Mouse (Mus musculus) gonadal fat pad, adult 2 months (tissue): ENCODE results near the gene 1700022I11Rik. TPM values are rescaled to one million over a fixed set of nuclear protein-coding genes. Genes with fewer than 3 reads are reported as not detected.
A peak's percentile ranks its signal among the peaks of the same experiment; 100 is the strongest.

ENCODE experiments used
- DNase-seq: peaks from one replicate; pipeline ENCODE4 v3.0.0-alpha.2; 2012; ENCODE audit warnings: low read depth
- polyA plus RNA-seq: library from polyadenylated mRNA; depleted of rRNA; stranded (reverse); fragments of >200 nt; gene quantifications from 2 replicates; pipeline ENCODE4 v1.2.3, GENCODE M21; 2012

1700022I11Rik gene
- polyA plus RNA-seq, 1 experiment: not detected

GRCm38 (mm10) chr4:43001272-43001671 is 31.9 kb downstream of the 1700022I11Rik start:
- no peak for DNase-seq

GRCm38 (mm10) chr4:43002756-43003439 is 33.5 kb downstream of the 1700022I11Rik start:
- no peak for DNase-seq

DNA sequence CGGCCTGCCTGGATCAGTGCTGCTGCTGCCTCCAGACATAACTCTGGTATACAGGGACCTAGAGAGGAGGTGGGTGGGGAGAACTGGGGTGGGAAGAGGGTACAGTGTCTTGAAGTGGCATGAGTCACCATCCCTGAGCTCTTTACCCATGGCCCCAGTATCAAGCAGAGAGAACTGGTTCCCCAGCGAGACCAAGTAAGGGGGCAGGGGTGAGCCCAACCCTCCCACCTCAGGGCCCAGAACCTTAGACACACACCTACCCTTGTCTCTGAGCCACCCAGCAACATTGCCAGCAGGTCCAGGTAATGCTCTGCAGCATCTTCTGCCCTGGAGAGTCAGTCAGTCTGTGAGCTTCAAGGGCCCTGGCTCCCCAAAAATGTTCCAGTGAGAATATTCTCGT is 35.5 kb downstream of the 1700022I11Rik start:
- no peak for DNase-seq

DNA sequence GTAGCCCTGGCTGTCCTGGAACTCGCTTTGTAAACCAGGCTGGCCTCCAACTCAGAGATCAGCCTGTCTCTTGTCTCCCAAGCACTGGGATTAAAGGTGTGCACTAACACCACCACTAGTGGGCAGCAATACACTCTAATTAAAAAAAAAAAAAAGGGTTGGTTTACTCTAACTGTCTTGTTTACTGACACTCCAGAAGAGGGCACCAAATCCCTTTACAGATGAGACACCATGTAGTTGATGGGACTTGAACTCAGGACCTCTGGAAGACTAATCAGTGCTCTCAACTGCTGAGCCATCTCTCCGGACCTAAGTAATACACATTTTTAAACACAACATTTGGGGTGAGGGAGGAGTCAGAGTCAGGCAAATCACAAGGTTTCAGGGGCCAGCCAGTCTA is 36.4 kb downstream of the 1700022I11Rik start:
- DNase-seq: no peak

DNA sequence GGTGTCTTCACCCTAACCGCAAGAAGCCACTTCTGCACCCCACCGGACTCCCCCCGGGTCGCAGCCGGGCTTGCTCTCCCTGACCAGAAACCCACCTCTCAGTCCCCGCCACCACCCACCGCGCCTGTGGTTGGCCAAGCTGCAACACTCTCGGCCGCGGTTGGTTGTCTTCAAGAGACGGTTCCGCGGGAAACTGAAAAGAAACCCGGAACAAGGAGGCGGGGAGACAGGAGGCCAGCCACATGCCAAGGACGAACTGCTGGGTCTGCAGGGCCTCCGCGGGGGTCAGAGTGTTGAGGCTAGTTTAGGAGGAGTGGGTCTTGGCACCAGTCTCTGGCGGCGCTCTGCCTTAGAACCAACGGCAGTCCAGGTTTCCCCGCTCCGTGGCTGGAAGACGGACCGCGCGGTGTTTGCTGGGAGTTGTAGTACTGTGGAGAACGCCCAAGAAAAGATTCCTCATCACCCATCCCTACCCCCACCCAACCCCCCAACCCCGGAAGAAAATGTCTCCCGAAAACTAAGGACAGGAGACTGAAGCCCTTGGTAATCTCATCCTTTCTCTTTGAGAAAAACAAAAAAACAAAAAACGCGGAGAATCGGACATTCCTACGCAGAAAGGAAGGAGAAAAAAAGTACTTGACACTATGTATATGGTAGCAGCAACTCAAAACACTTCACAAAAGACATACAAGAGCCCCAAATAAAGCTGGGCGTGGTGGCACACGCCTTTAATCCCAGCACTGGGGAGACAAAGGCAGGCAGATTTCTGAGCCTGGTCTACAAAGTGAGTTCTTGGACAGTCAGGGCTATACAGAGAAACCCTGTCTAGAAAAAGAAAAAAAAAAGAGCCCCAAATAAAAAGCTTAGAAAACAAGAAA is 41.0 kb downstream of the 1700022I11Rik start, which contains the start of gene Fancg:
Gene Fancg, minus strand, starts transcription at position 346 of the 878 bp plus-strand sequence.
- peak; percentile 52 for DNase-seq

GRCm38 (mm10) chr4:43012091-43012490 is 42.7 kb downstream of the 1700022I11Rik start:
- DNase-seq: no peak

DNA sequence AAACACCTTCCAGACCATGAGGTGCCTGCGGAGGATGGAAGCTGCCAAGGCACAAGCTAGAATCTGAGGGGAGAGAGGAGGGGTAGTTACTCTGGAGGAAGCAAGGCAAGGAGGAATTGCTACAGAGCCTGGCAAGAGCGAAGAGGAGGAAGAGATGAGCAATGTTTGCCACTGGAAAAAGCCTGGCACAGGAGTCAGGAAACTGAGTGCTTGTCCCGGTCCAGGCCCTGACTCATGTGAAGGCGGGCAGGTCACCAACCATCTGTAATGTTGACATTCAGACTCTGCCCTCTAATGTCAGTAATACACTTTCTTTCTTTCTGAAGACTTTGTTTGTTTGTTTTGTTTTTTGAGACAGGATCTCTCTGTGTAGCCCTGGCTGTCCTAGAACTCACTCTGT is 48.8 kb downstream of the 1700022I11Rik start:
- no peak for DNase-seq

DNA sequence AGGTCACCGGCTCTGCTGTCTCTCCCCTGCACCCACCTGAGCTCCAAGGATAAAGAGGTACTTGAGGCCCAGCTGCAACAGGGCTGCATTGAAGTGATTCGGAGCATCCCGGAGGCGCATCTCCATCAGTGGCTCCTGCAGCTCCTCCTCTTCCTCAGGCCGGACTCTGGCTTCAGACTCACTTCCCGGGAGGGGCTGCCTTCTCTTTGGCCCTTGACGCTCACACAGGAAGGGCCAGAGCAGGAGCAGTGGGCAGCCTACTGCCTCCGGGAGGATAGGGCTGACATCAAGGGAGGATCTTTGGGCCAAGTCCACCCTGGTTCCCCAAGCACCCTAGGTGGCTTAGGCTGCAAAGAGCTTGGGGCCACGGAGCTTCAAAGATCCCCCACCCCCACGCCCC is 49.8 kb downstream of the 1700022I11Rik start:
- no peak for DNase-seq

- DNase-seq: no peak
Measured at GRCm38 (mm10) chr4:43019641-43020465, 50.4 kb downstream of the 1700022I11Rik start.

DNA sequence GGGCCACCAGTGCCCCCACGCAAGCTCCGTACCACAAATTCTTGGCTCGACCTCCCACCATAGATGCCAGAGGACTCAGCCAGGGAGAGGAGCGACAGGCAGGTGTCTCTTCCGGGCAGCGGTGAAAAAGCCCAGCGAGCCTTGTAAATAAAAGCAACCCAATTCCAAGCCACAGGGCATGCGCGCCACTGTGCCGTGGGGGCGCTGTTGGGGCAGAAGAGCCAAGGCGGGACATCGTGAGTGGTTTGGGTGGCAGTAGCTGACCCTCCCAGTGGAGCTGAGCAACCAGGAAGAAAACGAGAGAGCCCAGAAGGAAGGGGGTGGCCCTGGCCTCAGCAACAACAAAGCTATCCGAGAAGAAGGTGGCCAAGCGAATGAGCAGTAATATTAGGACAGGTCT is 51.5 kb downstream of the 1700022I11Rik start:
- DNase-seq: no peak

DNA sequence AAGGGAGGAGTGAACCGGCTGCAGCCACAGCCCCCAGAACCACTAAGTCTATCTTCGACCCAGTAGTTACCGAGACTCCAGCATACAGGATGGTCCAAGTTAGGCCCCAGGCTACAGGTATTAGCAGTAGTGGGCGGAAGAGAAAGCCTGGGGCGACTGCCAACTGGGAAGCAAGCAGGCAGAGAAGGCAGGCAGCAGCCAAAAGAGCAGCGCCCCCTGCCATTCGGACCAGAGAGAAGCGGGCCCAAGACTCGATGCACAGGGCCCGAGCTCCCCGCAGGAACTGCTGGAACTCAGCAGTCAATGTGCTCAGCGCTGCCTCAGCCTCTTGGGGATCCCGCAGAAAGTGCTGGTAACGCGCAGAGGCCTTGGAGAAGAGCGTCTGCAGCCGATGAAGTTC is 51.9 kb downstream of the 1700022I11Rik start:
- DNase-seq: no peak

GRCm38 (mm10) chr4:43024673-43025072 is 55.3 kb downstream of the 1700022I11Rik start:
- DNase-seq: no peak

DNA sequence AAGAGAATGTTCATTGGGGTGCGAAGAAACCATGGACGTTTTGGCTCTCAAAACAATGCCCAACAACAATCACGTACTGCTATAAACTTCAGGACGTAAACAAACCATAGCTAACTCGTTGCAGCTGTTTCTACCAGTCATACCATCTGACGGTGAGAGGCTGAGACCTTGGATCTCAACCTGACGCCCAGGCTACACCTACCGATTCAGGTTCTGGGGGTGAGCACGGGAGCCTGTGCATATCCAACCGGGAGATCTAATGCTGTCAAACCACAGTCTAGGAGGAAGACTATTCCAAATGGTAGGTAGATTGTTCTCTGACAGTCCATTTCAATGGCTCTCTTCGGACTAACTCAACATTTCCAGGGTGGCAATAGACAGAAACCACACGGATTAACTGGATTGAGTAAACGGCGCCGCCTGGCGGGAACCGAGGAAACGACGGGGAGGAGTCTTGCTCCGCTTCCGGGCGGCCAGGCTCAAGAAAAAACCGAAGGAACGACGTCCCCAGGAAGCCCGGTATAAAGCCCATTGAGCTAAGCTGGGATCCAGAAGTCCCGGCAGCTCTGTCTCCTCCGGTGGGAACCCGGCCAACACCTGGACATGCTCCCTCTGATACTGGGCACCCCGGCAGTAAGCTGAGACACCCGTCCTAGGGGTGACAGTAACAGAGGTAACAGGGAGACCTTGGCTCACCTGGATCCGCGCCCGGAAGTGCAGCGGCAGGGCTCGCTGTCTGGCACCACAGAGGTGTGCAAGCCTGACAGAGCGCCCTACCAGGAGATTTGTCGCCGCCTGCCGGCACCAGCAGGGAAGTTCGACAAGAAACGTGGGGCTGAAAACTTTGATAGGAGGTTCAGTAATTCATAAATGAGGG is 55.9 kb downstream of the 1700022I11Rik start, which contains the start of gene Pigo:
Gene Pigo, minus strand, starts transcription at position 736 of the 877 bp plus-strand sequence.
- no peak for DNase-seq

- no peak for DNase-seq
Measured at GRCm38 (mm10) chr4:43029121-43029520, 59.7 kb downstream of the 1700022I11Rik start.

DNA sequence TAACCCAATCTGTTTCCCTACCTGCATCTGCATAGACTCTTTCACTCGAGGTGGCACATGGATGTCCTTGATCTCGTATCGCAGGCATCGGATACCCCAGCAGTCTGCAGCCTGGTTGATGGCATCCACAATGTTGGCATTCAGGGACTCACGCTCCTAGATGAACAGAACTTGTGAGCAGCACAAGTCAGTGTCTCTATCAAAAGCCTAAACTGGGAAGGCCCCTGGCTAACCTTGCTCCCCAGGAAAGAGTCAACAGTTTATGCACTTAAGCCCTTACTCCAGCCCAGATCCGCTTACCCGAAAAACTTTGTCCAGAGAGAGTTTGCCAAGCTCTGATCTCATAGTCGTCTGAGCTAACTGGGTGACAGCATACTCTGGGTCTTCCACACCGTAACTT is 60.3 kb downstream of the 1700022I11Rik start:
- DNase-seq: no peak

GRCm38 (mm10) chr4:43030352-43030751 is 60.9 kb downstream of the 1700022I11Rik start:
- no peak for DNase-seq

DNA sequence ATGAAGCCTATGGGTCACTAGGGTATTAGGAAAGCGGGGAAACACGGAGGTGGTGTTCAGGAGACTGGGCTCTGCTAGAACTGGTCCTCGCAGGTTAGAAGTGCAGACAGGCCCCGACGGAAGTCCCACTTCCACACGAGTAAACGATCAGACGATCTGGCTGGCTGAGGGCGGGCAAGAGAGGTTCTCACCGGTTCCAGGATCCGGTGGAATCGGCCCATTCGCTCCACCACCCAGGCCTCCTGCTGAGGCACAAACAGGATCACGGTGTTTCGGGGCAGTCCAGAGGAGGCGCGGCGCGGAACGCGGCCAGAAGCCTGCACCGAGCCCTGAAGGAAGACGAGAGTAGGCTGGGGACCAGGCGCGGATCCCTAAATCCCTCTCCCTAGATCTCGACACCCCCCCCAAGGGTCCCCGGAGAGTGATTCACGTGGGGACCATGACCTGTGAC is 61.4 kb downstream of the 1700022I11Rik start:
- no peak for DNase-seq

GRCm38 (mm10) chr4:43031237-43031995 is 62.0 kb downstream of the 1700022I11Rik start, which contains the start of gene Stoml2:
Stoml2 (minus strand) TSS chr4:43031710.
- no peak for DNase-seq

DNA sequence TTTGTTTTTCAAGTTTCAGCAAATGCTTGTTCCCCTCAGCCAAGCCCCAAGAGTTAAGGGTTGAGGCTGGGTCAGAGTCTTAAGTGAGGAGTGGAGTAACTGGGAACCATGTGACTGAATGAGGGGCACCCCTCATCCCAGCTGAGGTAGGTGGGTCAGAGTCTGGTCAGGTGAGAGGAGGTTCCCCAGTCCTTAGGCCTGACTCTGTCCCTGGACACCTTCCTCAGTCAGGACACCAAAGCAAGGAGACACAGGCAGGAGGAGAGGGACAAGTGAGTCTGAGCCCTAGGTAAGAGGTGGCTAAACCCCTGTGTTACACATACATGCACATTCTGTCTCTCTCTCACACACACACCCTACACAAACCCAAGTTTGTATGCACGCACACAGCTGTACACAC is 63.1 kb downstream of the 1700022I11Rik start:
- DNase-seq: no peak
